Mouse (Mus musculus): ENCODE measurements at regions not wholly inside any gene's neighbourhood (a gene's known extent, or its start where the extent isn't known, plus 50 kb on each side); places are given as distances from the start of the nearest gene placed in this dataset.

DNA sequence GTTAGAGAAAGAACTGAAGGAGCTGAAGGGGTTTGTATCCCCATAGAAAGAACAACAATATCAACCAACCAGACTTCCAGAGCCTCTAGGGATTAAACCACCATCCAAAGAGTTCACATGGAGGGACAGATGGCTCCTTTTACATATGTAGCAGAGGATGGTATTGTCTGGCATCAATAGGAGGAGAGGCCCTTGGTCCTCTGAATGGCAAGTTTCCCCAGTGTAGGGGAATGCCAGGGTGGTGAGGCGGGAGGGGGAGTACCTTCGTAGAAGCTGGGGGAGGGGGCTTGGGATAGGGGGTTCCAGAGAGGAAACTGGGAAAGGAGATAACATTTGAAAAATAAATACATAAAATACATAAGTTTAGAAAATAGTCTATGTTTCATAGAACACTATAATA, 1162.6 kb upstream of the Adgrl4 start:
- no peak overlapping the region for H3K9ac ChIP-seq (replicated peaks)
- H3K27ac ChIP-seq (replicated peaks) = no peak overlapping the region
- H3K4me3 ChIP-seq = no peak overlapping the region
- ATAC-seq (replicated peaks) = no peak
- no peaks in the 10 kb centered on the region for H3K9me3 ChIP-seq
- no peaks in the 10 kb centered on the region for H3K27me3 ChIP-seq
- H3K4me2 ChIP-seq (replicated peaks) = no peak overlapping the region
- 85% methylated on average over 2 of the region's 2 CpGs for WGBS
- H3K36me3 ChIP-seq = no peaks in the 10 kb centered on the region
- no peaks in the 10 kb centered on the region for H3K4me1 ChIP-seq

DNA sequence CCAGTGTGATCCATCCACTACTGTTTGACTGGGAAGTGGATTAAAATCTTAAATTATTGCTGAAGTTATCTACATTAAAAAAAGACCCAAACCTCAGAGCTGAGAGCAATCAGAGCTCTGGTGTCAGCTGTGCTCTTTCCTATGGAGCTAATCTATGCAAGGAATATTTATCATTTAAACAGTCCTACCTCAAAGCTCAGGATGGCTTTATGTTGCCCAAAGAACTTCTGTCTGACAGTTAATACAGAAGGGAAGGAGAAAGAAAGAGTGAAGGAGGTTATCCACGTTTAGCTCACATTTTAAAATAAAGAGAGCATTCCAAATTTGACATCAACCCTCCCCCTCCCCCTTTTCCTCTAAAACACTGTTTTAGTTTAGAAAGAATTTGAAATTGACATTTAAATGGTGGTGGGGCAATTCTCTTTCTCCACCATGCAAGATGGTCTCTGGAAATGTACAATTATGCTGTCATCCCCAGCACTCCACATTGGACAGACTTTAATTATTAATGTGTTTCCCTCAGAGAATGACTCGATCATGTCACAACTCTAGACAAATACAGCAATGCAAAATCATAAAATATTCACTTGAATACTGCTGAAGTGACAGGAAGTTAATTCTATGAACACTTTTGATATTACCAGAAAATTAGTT, 1141.5 kb upstream of the Adgrl4 start:
- no peaks in the 10 kb centered on the region for H3K27me3 ChIP-seq
- peak; percentile 70 for ATAC-seq (replicated peaks)
- no peak overlapping the region for H3K4me3 ChIP-seq
- no peak overlapping the region for H3K27ac ChIP-seq (replicated peaks)
- 44% methylated on average over 2 of the region's 2 CpGs for WGBS
- H3K4me1 ChIP-seq = no peaks in the 10 kb centered on the region
- no peaks in the 10 kb centered on the region for H3K36me3 ChIP-seq
- no peaks in the 10 kb centered on the region for H3K9me3 ChIP-seq
- H3K9ac ChIP-seq (replicated peaks) = no peak overlapping the region
- H3K4me2 ChIP-seq (replicated peaks) = no peak overlapping the region

DNA sequence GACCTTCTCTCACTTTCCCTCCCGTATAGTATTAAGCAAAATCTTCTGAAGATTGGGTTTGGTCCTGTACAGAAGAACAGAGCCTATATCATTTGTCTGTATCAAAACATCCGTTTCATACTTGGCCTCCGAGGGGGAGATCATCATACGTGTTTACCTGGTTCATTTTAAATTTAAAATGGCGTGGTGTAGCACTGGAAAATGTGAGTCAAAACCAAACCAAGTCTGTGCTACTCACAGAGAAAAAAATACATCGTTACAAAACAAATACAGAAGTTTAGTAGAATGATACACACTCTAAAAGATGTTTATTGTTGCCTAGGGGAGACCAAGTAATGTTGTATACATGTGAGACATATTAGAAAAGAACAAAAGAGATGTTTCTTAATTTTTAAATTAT, 1108.9 kb upstream of the Adgrl4 start:
- Histone ChIP-seq H3K27ac (replicated peaks) (no peak overlapping the region), H3K27me3 (no peaks in the 10 kb centered on the region), H3K4me3 (no peak overlapping the region), H3K9ac (replicated peaks) (no peak overlapping the region), H3K4me1 (no peaks in the 10 kb centered on the region), H3K36me3 (no peaks in the 10 kb centered on the region), H3K4me2 (replicated peaks) (no peak overlapping the region), H3K9me3 (no peaks in the 10 kb centered on the region)
- 89% methylated on average over 6 of the region's 6 CpGs for WGBS
- ATAC-seq (replicated peaks) = no peak

DNA sequence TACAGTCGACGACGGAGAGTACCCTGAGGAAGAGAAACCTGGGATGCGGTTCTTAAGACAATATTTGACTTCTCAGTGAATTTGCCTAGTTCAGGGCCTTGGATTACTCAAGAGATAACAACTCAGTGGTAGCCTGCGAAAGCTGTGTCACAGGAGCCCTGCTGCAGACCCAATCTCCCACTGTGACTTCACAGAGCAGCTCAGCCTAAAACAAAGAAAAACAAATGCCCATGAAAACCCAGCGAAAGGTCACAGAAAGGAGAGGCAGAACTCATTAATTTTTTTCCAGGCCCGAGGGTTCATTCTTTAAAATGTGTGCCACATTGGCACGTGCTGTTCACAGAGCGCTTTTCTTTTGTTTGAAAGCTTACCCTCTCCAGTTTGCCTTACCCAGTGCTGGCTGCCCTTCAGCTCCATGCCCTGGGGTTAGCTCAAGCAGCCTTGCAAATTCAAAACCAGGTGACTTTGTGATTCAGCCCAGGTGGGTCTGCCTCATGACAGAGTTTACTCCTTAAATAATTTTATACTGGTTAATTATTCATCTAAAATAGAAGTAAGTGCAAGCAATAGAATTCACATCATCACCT, 1085.5 kb upstream of the Adgrl4 start:
- Histone ChIP-seq H3K9ac (replicated peaks) (no peak overlapping the region), H3K4me3 (no peak overlapping the region), H3K27me3 (no peaks in the 10 kb centered on the region), H3K9me3 (no peaks in the 10 kb centered on the region), H3K4me2 (replicated peaks) (no peak overlapping the region), H3K27ac (replicated peaks) (no peak overlapping the region), H3K4me1 (peaks cover 4% of the 10 kb centered on the region; the same call in 1 of the 2 replicates), H3K36me3 (no peaks in the 10 kb centered on the region)
- 0 out of 2 replicates have a peak, but pooled peaks have one; percentile 43 for ATAC-seq (replicated peaks)
- 21% methylated on average over 9 of the region's 9 CpGs for WGBS

DNA sequence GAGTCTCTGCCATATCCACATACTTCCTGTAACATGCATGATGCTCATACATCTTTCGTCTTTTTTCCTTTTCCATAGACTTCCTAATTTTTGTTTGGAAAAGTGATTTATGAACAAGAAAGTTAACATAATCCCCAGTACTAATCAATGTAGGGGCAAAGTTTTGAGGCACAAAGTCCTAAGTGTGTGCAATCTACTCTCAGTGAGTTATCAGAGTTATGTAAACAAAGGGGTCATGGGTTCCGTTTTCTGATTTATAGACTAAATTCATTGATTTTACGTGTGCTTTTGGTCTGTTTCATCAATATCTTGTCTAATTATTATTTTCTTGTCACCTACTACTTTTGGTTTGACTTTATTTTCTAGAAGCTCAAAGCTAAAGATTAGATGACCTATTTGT, 1071.9 kb upstream of the Adgrl4 start:
- no peak overlapping the region for H3K27ac ChIP-seq (replicated peaks)
- no peaks in the 10 kb centered on the region for H3K4me1 ChIP-seq
- WGBS = 94% methylated on average over 3 of the region's 3 CpGs
- ATAC-seq (replicated peaks) = no peak
- no peaks in the 10 kb centered on the region for H3K36me3 ChIP-seq
- no peak overlapping the region for H3K4me3 ChIP-seq
- no peaks in the 10 kb centered on the region for H3K27me3 ChIP-seq
- no peak overlapping the region for H3K9ac ChIP-seq (replicated peaks)
- H3K9me3 ChIP-seq = no peaks in the 10 kb centered on the region
- no peak overlapping the region for H3K4me2 ChIP-seq (replicated peaks)

- Histone ChIP-seq H3K27me3 (no peaks in the 10 kb centered on the region), H3K4me2 (replicated peaks) (no peak overlapping the region), H3K4me3 (no peak overlapping the region), H3K9ac (replicated peaks) (no peak overlapping the region), H3K4me1 (no peaks in the 10 kb centered on the region), H3K36me3 (no peaks in the 10 kb centered on the region), H3K27ac (replicated peaks) (no peak overlapping the region), H3K9me3 (no peaks in the 10 kb centered on the region)
- 10% methylated on average over 1 of the region's 1 CpGs for WGBS
- ATAC-seq (replicated peaks) = no peak
These were observed 1052.6 kb upstream of the Adgrl4 start for GRCm38 (mm10) chr3:150384996-150385627.

- H3K36me3 ChIP-seq = no peaks in the 10 kb centered on the region
- WGBS = 91% methylated on average over 2 of the region's 2 CpGs
- H3K9ac ChIP-seq (replicated peaks) = no peak overlapping the region
- H3K9me3 ChIP-seq = no peaks in the 10 kb centered on the region
- peak; percentile 68 for ATAC-seq (replicated peaks)
- H3K27ac ChIP-seq (replicated peaks) = no peak overlapping the region
- no peak overlapping the region for H3K4me3 ChIP-seq
- H3K4me1 ChIP-seq = no peaks in the 10 kb centered on the region
- H3K27me3 ChIP-seq = no peaks in the 10 kb centered on the region
- no peak overlapping the region for H3K4me2 ChIP-seq (replicated peaks)
These were observed 1035.9 kb upstream of the Adgrl4 start for GRCm38 (mm10) chr3:150401694-150402301.

DNA sequence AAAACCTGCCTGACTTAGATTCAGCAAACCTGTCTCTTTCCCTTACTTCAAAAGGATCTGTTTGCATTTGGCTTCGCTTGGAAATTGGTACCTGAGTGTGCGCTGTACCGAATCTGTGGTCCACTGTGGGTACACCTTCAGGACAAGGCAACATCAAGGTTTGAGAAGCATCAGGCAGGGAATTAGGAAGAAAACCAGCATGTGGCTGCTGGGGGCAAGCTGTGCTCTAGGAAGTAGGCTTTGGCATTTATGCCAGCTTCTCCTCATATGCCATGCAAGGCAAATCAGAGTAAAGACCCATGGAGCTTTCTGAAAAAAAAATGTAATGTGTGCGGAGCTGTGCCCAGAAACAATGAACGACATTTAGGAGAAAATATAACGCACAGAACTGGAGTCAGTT, 1031.6 kb upstream of the Adgrl4 start:
- H3K4me2 ChIP-seq (replicated peaks) = no peak overlapping the region
- no peaks in the 10 kb centered on the region for H3K36me3 ChIP-seq
- no peaks in the 10 kb centered on the region for H3K4me1 ChIP-seq
- no peak for ATAC-seq (replicated peaks)
- WGBS = 89% methylated on average over 6 of the region's 6 CpGs
- no peak overlapping the region for H3K9ac ChIP-seq (replicated peaks)
- H3K27ac ChIP-seq (replicated peaks) = no peak overlapping the region
- no peaks in the 10 kb centered on the region for H3K9me3 ChIP-seq
- no peak overlapping the region for H3K4me3 ChIP-seq
- no peaks in the 10 kb centered on the region for H3K27me3 ChIP-seq

DNA sequence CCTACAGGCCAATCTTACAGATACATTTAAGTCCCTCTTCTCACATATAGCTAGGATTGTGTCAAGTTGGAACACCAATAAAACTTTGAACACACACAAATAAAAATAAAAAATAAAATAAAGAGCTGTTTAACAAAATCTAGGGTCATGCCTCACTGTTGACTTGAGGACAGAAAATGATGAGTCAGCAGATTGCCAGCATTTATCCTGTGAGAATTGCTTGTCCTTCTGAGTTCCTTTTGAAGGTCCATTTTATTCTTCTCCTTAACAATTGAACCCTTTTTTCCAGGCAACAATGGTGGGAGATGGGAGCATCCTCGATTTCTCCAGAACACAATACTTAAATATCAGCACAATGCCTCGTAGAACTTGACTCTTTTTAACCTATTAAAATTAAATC, 1022.4 kb upstream of the Adgrl4 start:
- no peak for ATAC-seq (replicated peaks)
- H3K4me1 ChIP-seq = no peaks in the 10 kb centered on the region
- H3K27me3 ChIP-seq = no peaks in the 10 kb centered on the region
- no peaks in the 10 kb centered on the region for H3K36me3 ChIP-seq
- 90% methylated on average over 2 of the region's 2 CpGs for WGBS
- no peaks in the 10 kb centered on the region for H3K9me3 ChIP-seq
- no peak overlapping the region for H3K4me3 ChIP-seq
- H3K9ac ChIP-seq (replicated peaks) = no peak overlapping the region
- no peak overlapping the region for H3K4me2 ChIP-seq (replicated peaks)
- no peak overlapping the region for H3K27ac ChIP-seq (replicated peaks)

- WGBS = 90% methylated on average over 3 of the region's 3 CpGs
- H3K9me3 ChIP-seq = no peaks in the 10 kb centered on the region
- H3K9ac ChIP-seq (replicated peaks) = no peak overlapping the region
- H3K27ac ChIP-seq (replicated peaks) = no peak overlapping the region
- H3K4me3 ChIP-seq = no peak overlapping the region
- H3K36me3 ChIP-seq = no peaks in the 10 kb centered on the region
- ATAC-seq (replicated peaks) = no peak
- no peak overlapping the region for H3K4me2 ChIP-seq (replicated peaks)
- H3K4me1 ChIP-seq = no peaks in the 10 kb centered on the region
- no peaks in the 10 kb centered on the region for H3K27me3 ChIP-seq
These were observed 1021.2 kb upstream of the Adgrl4 start for GRCm38 (mm10) chr3:150416447-150416846.

DNA sequence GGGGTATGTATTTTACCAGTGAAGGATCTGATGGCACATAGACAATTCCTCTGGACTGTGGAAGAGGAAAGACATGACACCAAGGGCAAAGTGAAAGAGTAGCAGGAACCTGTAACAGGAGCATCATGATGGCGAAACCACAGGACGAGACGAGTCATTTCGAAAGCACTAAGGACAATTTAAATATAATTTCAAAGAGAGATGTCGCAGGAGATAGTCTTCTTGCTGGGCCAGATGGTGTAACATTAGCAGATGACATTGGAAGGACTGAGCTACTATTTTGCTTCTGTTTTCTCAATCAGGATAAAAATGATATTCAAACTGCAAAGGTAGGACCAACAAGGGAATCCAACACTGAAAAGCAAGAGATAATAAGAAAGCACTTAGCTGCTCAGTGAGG, 1009.7 kb upstream of the Adgrl4 start:
- ATAC-seq (replicated peaks) = no peak
- H3K27me3 ChIP-seq = no peaks in the 10 kb centered on the region

DNA sequence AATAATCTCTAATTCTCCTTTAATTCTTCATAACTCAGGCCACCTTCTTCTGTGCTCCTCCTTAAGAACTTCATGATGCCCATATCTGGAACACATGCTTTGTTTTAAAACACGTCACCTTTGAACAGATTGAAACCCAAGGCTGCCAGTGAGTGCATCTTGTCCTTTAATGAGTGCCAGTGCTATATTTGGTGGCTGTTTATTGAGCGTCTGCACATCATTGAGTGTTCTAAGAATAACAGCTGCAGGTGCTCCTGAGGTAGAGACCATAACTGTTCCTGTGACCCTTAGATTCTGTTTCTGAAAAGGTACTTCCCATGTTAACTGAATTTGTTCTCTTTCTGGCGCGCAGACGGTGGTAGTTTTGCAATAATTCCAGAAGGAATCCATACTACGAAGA, 1006.4 kb upstream of the Adgrl4 start:
- Histone ChIP-seq H3K9ac (replicated peaks) (no peak overlapping the region), H3K27me3 (no peaks in the 10 kb centered on the region), H3K4me3 (no peak overlapping the region), H3K4me2 (replicated peaks) (no peak overlapping the region), H3K4me1 (peaks cover 4% of the 10 kb centered on the region), H3K9me3 (no peaks in the 10 kb centered on the region), H3K36me3 (no peaks in the 10 kb centered on the region), H3K27ac (replicated peaks) (no peak overlapping the region)
- no peak for ATAC-seq (replicated peaks)
- WGBS = 92% methylated on average over 6 of the region's 6 CpGs

More for the DNA sequence above, 1009.7 kb upstream of the Adgrl4 start:
- no peaks in the 10 kb centered on the region for H3K9me3 ChIP-seq
- H3K9ac ChIP-seq (replicated peaks) = no peak overlapping the region
- no peak overlapping the region for H3K27ac ChIP-seq (replicated peaks)
- H3K36me3 ChIP-seq = no peaks in the 10 kb centered on the region
- no peaks in the 10 kb centered on the region for H3K4me1 ChIP-seq
- WGBS = 97% methylated on average over 5 of the region's 5 CpGs
- no peak overlapping the region for H3K4me2 ChIP-seq (replicated peaks)
- H3K4me3 ChIP-seq = no peak overlapping the region

All from forebrain, embryonic 15.5 days (tissue).